Mouse (Mus musculus): ENCODE results near the gene Rgs12. TPM values are rescaled to one million over a fixed set of nuclear protein-coding genes. Genes with fewer than 3 reads are reported as not detected.

Gene Rgs12
- polyA plus RNA-seq, 1 experiment from 2014 or later = 28.1 TPM

DNA sequence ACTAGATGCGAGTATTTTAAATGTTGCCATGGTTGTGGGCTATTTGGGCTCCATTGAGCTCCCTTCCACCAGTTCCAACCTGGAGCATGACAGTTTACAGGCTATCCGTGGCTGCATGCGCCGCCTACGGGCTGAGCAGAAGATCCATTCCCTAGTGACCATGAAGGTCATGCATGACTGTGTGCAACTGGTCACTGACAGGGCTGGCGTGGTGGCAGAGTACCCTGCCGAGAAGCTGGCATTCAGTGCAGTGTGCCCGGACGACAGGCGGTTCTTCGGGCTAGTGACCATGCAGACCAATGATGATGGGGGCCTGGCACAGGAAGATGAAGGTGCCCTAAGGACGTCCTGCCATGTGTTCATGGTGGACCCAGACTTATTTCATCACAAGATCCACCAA lies 16.3 kb downstream of the Rgs12 start:
- Histone ChIP-seq H3K4me3 (replicated peaks) (no peak overlapping the region), H3K9ac (no peak overlapping the region), H3K9me3 (no peaks in the 10 kb centered on the region), H3K4me1 (no peaks in the 10 kb centered on the region), H3K36me3 (peaks cover 16% of the 10 kb centered on the region; the same call in 1 of the 2 replicates), H3K27me3 (replicated peaks) (no peaks in the 10 kb centered on the region), H3K27ac (no peak overlapping the region), H3K4me2 (no peak overlapping the region)
- WGBS = 91% methylated on average over 12 of the region's 12 CpGs
- ATAC-seq (ENCODE audit: insufficient read depth, low FRiP score, low read depth) = no peak

- peaks cover 16% of the 10 kb centered on the region; the same call in 1 of the 2 replicates for H3K36me3 ChIP-seq
- H3K4me2 ChIP-seq = no peak overlapping the region
- no peaks in the 10 kb centered on the region for H3K27me3 ChIP-seq (replicated peaks)
- H3K4me1 ChIP-seq = no peaks in the 10 kb centered on the region
- no peak overlapping the region for H3K4me3 ChIP-seq (replicated peaks)
- no peak overlapping the region for H3K9ac ChIP-seq
- H3K27ac ChIP-seq = no peak overlapping the region
- no peaks in the 10 kb centered on the region for H3K9me3 ChIP-seq
- WGBS = 80% methylated on average over 5 of the region's 5 CpGs
- ATAC-seq (ENCODE audit: insufficient read depth, low FRiP score, low read depth) = no peak
Measured at GRCm38 (mm10) chr5:34968386-34968785, 19.1 kb downstream of the Rgs12 start.

DNA sequence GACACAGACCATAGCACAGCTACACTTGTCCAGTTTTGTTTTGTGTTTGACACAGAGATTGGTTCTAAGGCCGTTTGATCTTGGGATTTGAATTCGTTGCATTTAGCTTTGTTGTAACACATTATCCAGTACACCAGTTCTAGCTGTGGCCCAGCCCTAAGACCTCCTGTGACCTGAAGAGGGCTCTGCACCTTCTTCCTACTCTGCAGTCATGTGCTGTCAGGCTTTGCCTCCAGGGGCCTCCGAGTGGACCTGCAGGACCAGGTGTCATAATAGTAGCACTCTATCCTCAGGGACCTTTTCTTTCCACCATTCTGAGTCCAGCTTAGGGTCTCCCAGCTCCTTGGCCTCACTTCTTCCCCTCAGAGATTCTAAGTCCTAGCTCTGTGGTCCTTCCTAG lies 23.2 kb downstream of the Rgs12 start:
- 85% methylated on average over 3 of the region's 3 CpGs for WGBS
- H3K9me3 ChIP-seq = no peaks in the 10 kb centered on the region
- ATAC-seq (ENCODE audit: insufficient read depth, low FRiP score, low read depth) = no peak
- H3K27ac ChIP-seq = no peak overlapping the region
- H3K9ac ChIP-seq = no peak overlapping the region
- H3K4me1 ChIP-seq = no peaks in the 10 kb centered on the region
- H3K4me3 ChIP-seq (replicated peaks) = no peak overlapping the region
- H3K27me3 ChIP-seq (replicated peaks) = no peaks in the 10 kb centered on the region
- H3K36me3 ChIP-seq = 0 out of 2 replicates have a peak, but pooled peaks cover 12% of the 10 kb centered on the region
- no peak overlapping the region for H3K4me2 ChIP-seq

DNA sequence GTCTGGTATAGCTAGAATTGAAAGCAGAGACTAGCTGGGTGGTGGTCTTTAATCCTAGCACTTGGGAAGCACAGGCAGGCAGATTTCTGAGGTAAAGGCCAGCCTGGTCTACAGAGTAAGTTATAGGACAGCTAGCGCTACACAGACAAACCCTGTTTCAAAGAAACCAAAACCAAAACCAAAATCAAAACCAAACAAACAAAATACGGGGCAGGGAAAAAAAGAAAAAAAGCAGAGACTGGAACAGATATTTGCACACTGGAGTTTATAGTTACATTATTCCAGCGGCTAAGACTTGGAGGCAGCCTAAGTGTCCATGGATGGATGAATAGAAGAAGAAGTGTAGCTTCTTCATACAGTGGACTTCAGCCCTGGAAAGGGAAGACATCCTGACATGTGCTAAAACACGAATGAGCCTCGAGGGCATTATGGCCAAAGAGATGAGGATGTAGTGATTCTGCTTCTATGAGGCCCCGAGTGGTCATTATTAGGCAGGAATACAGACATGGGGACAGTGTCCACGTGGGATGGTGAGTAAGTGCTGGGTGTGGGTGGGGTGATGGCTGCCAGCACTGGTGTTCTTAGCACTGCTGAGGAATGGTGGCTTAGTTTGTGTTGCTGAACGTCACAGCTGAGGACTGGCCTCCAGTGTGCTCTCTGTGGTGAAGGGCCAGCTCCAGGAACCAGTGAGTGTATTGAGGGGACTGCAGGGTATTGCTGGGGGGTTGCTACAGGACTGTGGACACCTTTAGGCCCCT lies 24.5 kb downstream of the Rgs12 start:
- H3K9ac ChIP-seq = no peak overlapping the region
- no peaks in the 10 kb centered on the region for H3K9me3 ChIP-seq
- no peaks in the 10 kb centered on the region for H3K4me1 ChIP-seq
- ATAC-seq (ENCODE audit: insufficient read depth, low FRiP score, low read depth) = no peak
- WGBS = 79% methylated on average over 8 of the region's 8 CpGs
- H3K36me3 ChIP-seq = 0 out of 2 replicates have a peak, but pooled peaks cover 12% of the 10 kb centered on the region
- no peak overlapping the region for H3K27ac ChIP-seq
- no peak overlapping the region for H3K4me3 ChIP-seq (replicated peaks)
- H3K4me2 ChIP-seq = no peak overlapping the region
- no peaks in the 10 kb centered on the region for H3K27me3 ChIP-seq (replicated peaks)

GRCm38 (mm10) chr5:34974773-34975443 lies 25.7 kb downstream of the Rgs12 start:
- 0 out of 2 replicates have a peak, but pooled peaks cover 3% of the 10 kb centered on the region for H3K4me1 ChIP-seq
- WGBS = 79% methylated on average over 11 of the region's 11 CpGs
- H3K4me3 ChIP-seq (replicated peaks) = no peak overlapping the region
- peak; percentile 86; the same call in 1 of the 2 replicates for ATAC-seq (ENCODE audit: insufficient read depth, low FRiP score, low read depth)
- H3K4me2 ChIP-seq = no peak overlapping the region
- no peak overlapping the region for H3K27ac ChIP-seq
- no peaks in the 10 kb centered on the region for H3K9me3 ChIP-seq
- 0 out of 2 replicates have a peak, but pooled peaks cover 12% of the 10 kb centered on the region for H3K36me3 ChIP-seq
- H3K27me3 ChIP-seq (replicated peaks) = no peaks in the 10 kb centered on the region
- no peak overlapping the region for H3K9ac ChIP-seq

DNA sequence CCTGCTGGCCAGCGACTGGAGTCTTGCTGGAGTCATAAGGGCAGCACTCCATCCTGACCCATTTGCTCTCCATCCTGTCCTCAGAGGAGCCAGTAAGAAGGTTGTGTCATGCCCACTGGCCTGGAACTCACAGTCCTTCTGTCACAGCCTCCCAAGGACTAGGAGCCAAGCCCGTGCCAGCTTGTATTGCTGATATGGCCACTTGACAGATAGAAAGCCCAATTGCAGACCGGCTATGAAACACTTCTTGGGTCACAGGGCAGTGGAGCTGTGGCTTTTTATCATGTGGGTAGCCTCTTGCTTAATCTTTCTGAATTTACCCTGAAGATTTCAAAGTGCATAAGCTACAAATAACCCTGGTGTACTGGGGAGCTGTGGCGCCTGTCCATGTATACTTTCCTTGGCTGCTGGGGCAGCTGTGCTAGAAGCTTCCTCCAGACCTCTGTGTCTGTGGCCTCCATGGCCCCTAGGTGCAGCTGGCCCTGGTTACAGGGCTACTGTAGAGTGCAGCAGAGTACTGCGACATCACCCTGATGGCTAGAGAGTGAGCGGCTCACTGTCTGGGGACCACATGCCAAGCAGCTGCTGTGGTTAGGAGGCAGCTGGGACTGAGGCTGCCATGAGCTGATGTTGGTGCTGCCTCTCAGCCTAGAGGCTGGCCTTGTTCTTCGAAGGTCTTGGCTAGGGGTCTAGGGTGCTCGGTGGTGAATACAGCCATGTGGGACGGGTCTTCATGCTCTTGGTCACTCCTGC lies 27.5 kb downstream of the Rgs12 start:
- 82% methylated on average over 9 of the region's 9 CpGs for WGBS
- no peak overlapping the region for H3K9ac ChIP-seq
- no peak overlapping the region for H3K4me3 ChIP-seq (replicated peaks)
- peaks cover 5% of the 10 kb centered on the region; the same call in 1 of the 2 replicates for H3K4me1 ChIP-seq
- H3K36me3 ChIP-seq = 0 out of 2 replicates have a peak, but pooled peaks cover 12% of the 10 kb centered on the region
- H3K4me2 ChIP-seq = no peak overlapping the region
- ATAC-seq (ENCODE audit: insufficient read depth, low FRiP score, low read depth) = no peak
- H3K27me3 ChIP-seq (replicated peaks) = no peaks in the 10 kb centered on the region
- H3K27ac ChIP-seq = no peak overlapping the region
- no peaks in the 10 kb centered on the region for H3K9me3 ChIP-seq

GRCm38 (mm10) chr5:34980099-34980498 lies 30.9 kb downstream of the Rgs12 start:
- no peak overlapping the region for H3K4me3 ChIP-seq (replicated peaks)
- peaks cover 8% of the 10 kb centered on the region; the same call in 1 of the 2 replicates for H3K4me1 ChIP-seq
- H3K4me2 ChIP-seq = no peak overlapping the region
- ATAC-seq (ENCODE audit: insufficient read depth, low FRiP score, low read depth) = peak; percentile 73; the same call in 1 of the 2 replicates
- WGBS = 54% methylated on average over 6 of the region's 6 CpGs
- H3K9me3 ChIP-seq = no peaks in the 10 kb centered on the region
- H3K36me3 ChIP-seq = peaks cover 19% of the 10 kb centered on the region
- no peaks in the 10 kb centered on the region for H3K27me3 ChIP-seq (replicated peaks)
- H3K27ac ChIP-seq = no peak overlapping the region
- H3K9ac ChIP-seq = no peak overlapping the region

DNA sequence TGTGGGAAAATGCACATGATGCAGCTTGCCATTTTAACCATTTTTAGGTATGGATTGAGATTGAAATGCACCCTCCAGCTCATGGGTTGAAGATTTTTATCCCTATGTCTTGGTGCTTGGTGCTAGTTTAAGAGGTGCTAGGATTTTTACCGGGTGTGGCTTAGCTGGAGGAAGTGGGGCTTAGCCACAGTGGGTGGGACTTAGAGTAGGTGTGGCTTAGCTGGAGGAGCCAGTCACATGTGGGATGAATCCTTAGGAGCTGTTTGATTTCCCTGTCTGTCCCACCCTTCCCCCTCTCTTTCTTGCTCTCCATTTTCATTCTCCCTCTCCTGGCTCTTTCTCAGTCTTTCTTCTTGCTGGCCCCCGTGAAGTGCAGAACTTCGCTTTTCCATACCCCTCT lies 32.5 kb downstream of the Rgs12 start:
- H3K9me3 ChIP-seq = no peaks in the 10 kb centered on the region
- no peak for ATAC-seq (ENCODE audit: insufficient read depth, low FRiP score, low read depth)
- H3K4me3 ChIP-seq (replicated peaks) = no peak overlapping the region
- no peak overlapping the region for H3K9ac ChIP-seq
- H3K27ac ChIP-seq = no peak overlapping the region
- peaks cover 8% of the 10 kb centered on the region; the same call in 1 of the 2 replicates for H3K4me1 ChIP-seq
- no peak overlapping the region for H3K4me2 ChIP-seq
- H3K36me3 ChIP-seq = peaks cover 12% of the 10 kb centered on the region
- 50% methylated on average over 3 of the region's 3 CpGs for WGBS
- no peaks in the 10 kb centered on the region for H3K27me3 ChIP-seq (replicated peaks)

GRCm38 (mm10) chr5:34984933-34985332 lies 35.7 kb downstream of the Rgs12 start:
- Histone ChIP-seq H3K36me3 (peaks cover 10% of the 10 kb centered on the region), H3K4me1 (peaks cover 20% of the 10 kb centered on the region), H3K9ac (no peak overlapping the region), H3K27me3 (replicated peaks) (no peaks in the 10 kb centered on the region), H3K4me3 (replicated peaks) (no peak overlapping the region), H3K9me3 (no peaks in the 10 kb centered on the region), H3K4me2 (no peak overlapping the region), H3K27ac (no peak overlapping the region)
- WGBS = 57% methylated on average over 2 of the region's 2 CpGs
- ATAC-seq (ENCODE audit: insufficient read depth, low FRiP score, low read depth) = no peak; the same call in 1 of the 2 replicates

- no peak for ATAC-seq (ENCODE audit: insufficient read depth, low FRiP score, low read depth)
- no peak overlapping the region for H3K4me3 ChIP-seq (replicated peaks)
- peaks cover 10% of the 10 kb centered on the region for H3K36me3 ChIP-seq
- peaks cover 21% of the 10 kb centered on the region for H3K4me1 ChIP-seq
- H3K27ac ChIP-seq = no peak overlapping the region
- no peaks in the 10 kb centered on the region for H3K9me3 ChIP-seq
- WGBS = 39% methylated on average over 2 of the region's 2 CpGs
- no peak overlapping the region for H3K4me2 ChIP-seq
- no peaks in the 10 kb centered on the region for H3K27me3 ChIP-seq (replicated peaks)
- H3K9ac ChIP-seq = no peak overlapping the region
Measured at GRCm38 (mm10) chr5:34985867-34986266, 36.6 kb downstream of the Rgs12 start.

DNA sequence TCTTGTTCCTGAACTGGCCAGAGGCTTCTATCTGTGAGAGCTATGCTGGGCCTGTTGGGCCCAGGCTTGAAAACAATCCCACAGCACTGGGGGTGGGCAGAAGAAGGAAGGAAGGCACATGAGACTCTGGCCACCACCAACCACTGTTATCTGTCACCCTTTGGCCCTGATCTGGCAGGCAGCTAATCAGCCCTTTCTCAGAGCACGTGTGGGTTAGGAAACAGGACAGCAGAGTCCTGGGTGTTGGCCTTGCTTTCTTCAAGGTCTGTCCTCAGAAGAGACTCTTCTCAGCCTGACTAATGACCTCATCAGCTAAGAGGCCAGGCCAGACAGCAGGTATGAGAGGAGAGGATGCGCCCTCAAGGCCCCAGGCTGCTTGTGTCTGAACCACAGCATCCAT lies 38.2 kb downstream of the Rgs12 start:
- WGBS = 71% methylated on average over 2 of the region's 2 CpGs
- Histone ChIP-seq H3K9ac (no peak overlapping the region), H3K27me3 (replicated peaks) (no peaks in the 10 kb centered on the region), H3K36me3 (peaks cover 10% of the 10 kb centered on the region), H3K4me2 (no peak overlapping the region), H3K9me3 (no peaks in the 10 kb centered on the region), H3K4me1 (peaks cover 16% of the 10 kb centered on the region), H3K27ac (no peak overlapping the region), H3K4me3 (replicated peaks) (no peak overlapping the region)
- ATAC-seq (ENCODE audit: insufficient read depth, low FRiP score, low read depth) = peak; percentile 24; the same call in 1 of the 2 replicates
